Mouse (Mus musculus) limb, embryonic 11.5 days (tissue): Measurements from ENCODE around the gene Wdr38. TPM values are rescaled to one million over a fixed set of nuclear protein-coding genes. Genes with fewer than 3 reads are reported as not detected.
A peak's percentile ranks its signal among the peaks of the same experiment; 100 is the strongest.
"Not testable (repeated sequence)": the region's sequence is repeated elsewhere in the genome, so short reads cannot be mapped to it uniquely, and the experiment has no call there.

Source experiments
- ATAC-seq: fragments of 200-750 bp; cut with Nextera tagmentation; 2 replicates; pipeline ENCODE4 v1.8.0; 2017; ENCODE audit warnings: low read depth; ENCODE audit not compliant: insufficient number of reproducible peaks, low FRiP score, low TSS enrichment
- DNase-seq: peaks from one replicate; pipeline ENCODE4 v3.0.0-alpha.2; 2015; ENCODE audit warnings: low spot score
- H3K27ac ChIP-seq: fragments of 300-500 bp; sonication (generic); replicated peaks from 2 replicates; pipeline ENCODE4 v1.5.1; 2014; ENCODE audit warnings: low read depth, mild to moderate bottlenecking, low read length
- H3K27me3 ChIP-seq: fragments of 300-500 bp; sonication (generic); 2 replicates; pipeline ENCODE4 v1.6.1; 2014; ENCODE audit warnings: mild to moderate bottlenecking, low read length, mixed read lengths; ENCODE audit not compliant: control insufficient read depth, insufficient read depth
- H3K36me3 ChIP-seq: fragments of 300-500 bp; sonication (generic); 2 replicates; pipeline ENCODE4 v1.6.1; 2014; ENCODE audit warnings: mild to moderate bottlenecking, low read length, moderate library complexity, mixed read lengths; ENCODE audit not compliant: control insufficient read depth, insufficient read depth
- H3K4me1 ChIP-seq: fragments of 300-500 bp; sonication (generic); 2 replicates; pipeline ENCODE4 v1.6.1; 2014; ENCODE audit warnings: low read length, mixed read lengths; ENCODE audit not compliant: control insufficient read depth, insufficient read depth
- H3K4me2 ChIP-seq: fragments of 300-500 bp; sonication (generic); 2 replicates; pipeline ENCODE4 v1.6.1; 2014; ENCODE audit warnings: low read depth, mild to moderate bottlenecking, moderate library complexity; ENCODE audit not compliant: severe bottlenecking
- H3K4me3 ChIP-seq: fragments of 300-500 bp; sonication (generic); 2 replicates; pipeline ENCODE4 v1.5.1; 2014; ENCODE audit warnings: low read depth, low read length
- H3K9ac ChIP-seq: fragments of 300-500 bp; sonication (generic); 2 replicates; pipeline ENCODE4 v1.6.1; 2014; ENCODE audit warnings: mild to moderate bottlenecking, low read length
- H3K9me3 ChIP-seq: fragments of 300-500 bp; sonication (generic); 2 replicates; pipeline ENCODE4 v1.6.1; 2016; ENCODE audit warnings: low read length; ENCODE audit not compliant: control insufficient read depth
- WGBS: fragments of 180-500 bp; shearing (Covaris S2); extraction: QIAGEN DNeasy Blood & Tissue Kit; methylation state at CpG from one replicate; pipeline ENCODE4 v1.1.7; 2014; 5-methylcytosine and 5-hydroxymethylcytosine counted together
- polyA plus RNA-seq: library from polyadenylated mRNA; unstranded; fragments of >200 nt; fragmentation: Nextera tagmentation; extraction: Ambion mirVana; gene quantifications from 2 replicates; pipeline ENCODE4 v1.2.1, GENCODE M21; 2014

Gene Wdr38
- polyA plus RNA-seq, 1 experiment from 2014 or later, result 1.1 TPM

- no peak overlapping the region for H3K27ac ChIP-seq
Observed at GRCm38 (mm10) chr2:39008954-39009365, 11.7 kb downstream of the Wdr38 start.

GRCm38 (mm10) chr2:39010144-39010543, 12.9 kb downstream of the Wdr38 start:
- H3K4me1 ChIP-seq, H3K9ac ChIP-seq, H3K27ac ChIP-seq, H3K36me3 ChIP-seq, H3K9me3 ChIP-seq, ATAC-seq, H3K4me2 ChIP-seq, DNase-seq, H3K27me3 ChIP-seq, H3K4me3 ChIP-seq: not testable (repeated sequence)
- 90% methylated on average over 4 of the region's 5 CpGs for WGBS

More at GRCm38 (mm10) chr2:39008954-39009365, 11.7 kb downstream of the Wdr38 start:
- peak overlapping the region; percentile 86 for H3K4me2 ChIP-seq
- H3K36me3 ChIP-seq, result peaks cover 2% of the 10 kb centered on the region; the same call in 1 of the 2 replicates
- peak overlapping the region; percentile 92 for H3K4me3 ChIP-seq
- peak; percentile 43 for DNase-seq
- H3K27me3 ChIP-seq, result no peaks in the 10 kb centered on the region
- peak overlapping the region; percentile 90 for H3K9ac ChIP-seq
- no peak for ATAC-seq
- H3K4me1 ChIP-seq, result peaks cover 11% of the 10 kb centered on the region
- 32% methylated on average over 3 of the region's 3 CpGs for WGBS
- no peaks in the 10 kb centered on the region for H3K9me3 ChIP-seq

DNA sequence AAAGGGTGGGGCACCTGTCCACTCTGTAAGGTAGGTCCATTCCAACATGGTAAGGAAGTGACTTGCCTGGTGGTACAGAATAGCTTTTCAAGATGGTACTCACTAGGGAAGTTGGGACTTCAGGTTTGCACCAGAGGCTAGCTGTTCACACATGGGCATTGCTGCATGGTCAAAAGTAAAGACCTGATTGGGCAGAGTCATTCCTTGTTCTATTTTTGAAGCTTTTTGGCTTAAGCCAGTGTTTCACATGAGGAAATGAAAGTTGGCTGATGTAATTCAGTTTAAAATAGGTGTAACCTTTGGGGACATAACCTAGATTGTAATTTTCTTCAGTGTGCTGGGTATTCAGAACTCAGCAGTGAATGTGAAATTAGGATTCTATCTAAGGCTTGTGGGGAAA, 14.0 kb downstream of the Wdr38 start:
- Histone ChIP-seq H3K4me2 (no peak overlapping the region), H3K27ac (no peak overlapping the region), H3K36me3 (peaks cover 11% of the 10 kb centered on the region), H3K27me3 (no peaks in the 10 kb centered on the region), H3K4me1 (peaks cover 8% of the 10 kb centered on the region), H3K9ac (no peak overlapping the region), H3K9me3 (no peaks in the 10 kb centered on the region), H3K4me3 (no peak overlapping the region)
- no peak for ATAC-seq
- DNase-seq, result no peak

DNA sequence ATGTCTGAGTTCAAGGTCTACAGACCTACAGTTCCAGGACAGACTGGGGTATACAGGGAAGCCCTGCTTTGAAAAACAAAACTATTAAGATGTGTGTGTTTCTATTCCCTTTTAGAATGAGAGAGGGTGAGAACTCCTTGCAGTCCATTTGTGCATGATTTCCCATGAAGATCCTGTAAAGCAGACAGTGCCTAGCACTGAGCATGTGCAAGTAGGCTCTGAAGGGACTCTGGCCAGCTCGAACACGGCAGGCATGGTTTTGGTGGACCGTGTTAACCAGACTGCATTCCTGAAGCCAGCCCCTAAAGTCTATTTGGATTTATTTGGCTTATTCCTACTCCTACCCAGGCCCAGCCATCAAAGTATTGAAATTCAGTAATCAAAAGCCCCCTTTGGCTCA, 14.7 kb downstream of the Wdr38 start:
- no peaks in the 10 kb centered on the region for H3K27me3 ChIP-seq
- ATAC-seq (no peak), DNase-seq (no peak)
- WGBS, result 88% methylated on average over 3 of the region's 3 CpGs
- H3K9ac ChIP-seq, result no peak overlapping the region
- H3K4me2 ChIP-seq, result no peak overlapping the region
- H3K4me3 ChIP-seq, result no peak overlapping the region
- peaks cover 8% of the 10 kb centered on the region for H3K4me1 ChIP-seq
- no peaks in the 10 kb centered on the region for H3K9me3 ChIP-seq
- peaks cover 15% of the 10 kb centered on the region for H3K36me3 ChIP-seq
- no peak overlapping the region for H3K27ac ChIP-seq

- no peak for DNase-seq
- ATAC-seq, result no peak
- Histone ChIP-seq H3K27me3 (no peaks in the 10 kb centered on the region), H3K4me3 (no peak overlapping the region), H3K9ac (no peak overlapping the region), H3K4me1 (peaks cover 8% of the 10 kb centered on the region), H3K9me3 (no peaks in the 10 kb centered on the region), H3K36me3 (peaks cover 15% of the 10 kb centered on the region), H3K4me2 (no peak overlapping the region), H3K27ac (no peak overlapping the region)
- 89% methylated on average over 7 of the region's 7 CpGs for WGBS
Observed at GRCm38 (mm10) chr2:39012768-39013279, 15.5 kb downstream of the Wdr38 start.

- H3K9ac ChIP-seq, result no peak overlapping the region
- H3K4me3 ChIP-seq, result no peak overlapping the region
- H3K27ac ChIP-seq, result no peak overlapping the region
- H3K4me1 ChIP-seq, result no peaks in the 10 kb centered on the region
- H3K36me3 ChIP-seq, result peaks cover 29% of the 10 kb centered on the region
- ATAC-seq (no peak), DNase-seq (no peak)
- H3K27me3 ChIP-seq, result no peaks in the 10 kb centered on the region
- H3K4me2 ChIP-seq, result no peak overlapping the region
- H3K9me3 ChIP-seq, result no peaks in the 10 kb centered on the region
- 75% methylated on average over 3 of the region's 3 CpGs for WGBS
Observed at GRCm38 (mm10) chr2:39016581-39016980, 19.3 kb downstream of the Wdr38 start.

DNA sequence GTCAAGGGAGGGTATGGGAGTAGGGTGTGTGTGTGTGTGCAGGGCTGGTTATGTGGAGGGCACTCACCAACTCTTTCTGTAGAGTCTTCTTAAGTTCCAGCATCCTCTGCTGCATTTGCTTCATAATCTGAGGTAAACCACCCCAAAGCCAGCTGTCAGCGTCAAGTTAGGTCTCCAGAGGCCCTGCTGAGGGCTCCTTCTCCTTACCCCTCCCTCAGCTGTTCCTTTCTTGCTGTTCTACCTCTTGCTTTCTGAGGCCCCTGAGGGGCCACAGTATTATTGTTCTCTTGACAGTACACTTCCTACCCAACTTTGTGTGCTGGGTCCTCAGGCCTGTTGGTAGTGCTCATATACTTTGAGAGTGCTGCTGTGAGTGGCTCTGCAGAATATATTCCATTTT, 22.7 kb downstream of the Wdr38 start:
- Histone ChIP-seq H3K4me2 (no peak overlapping the region), H3K27me3 (no peaks in the 10 kb centered on the region), H3K36me3 (peaks cover 33% of the 10 kb centered on the region), H3K27ac (no peak overlapping the region), H3K9me3 (no peaks in the 10 kb centered on the region), H3K9ac (no peak overlapping the region), H3K4me1 (no peaks in the 10 kb centered on the region), H3K4me3 (no peak overlapping the region)
- DNase-seq (no peak), ATAC-seq (no peak)
- 76% methylated on average over 1 of the region's 1 CpGs for WGBS

DNA sequence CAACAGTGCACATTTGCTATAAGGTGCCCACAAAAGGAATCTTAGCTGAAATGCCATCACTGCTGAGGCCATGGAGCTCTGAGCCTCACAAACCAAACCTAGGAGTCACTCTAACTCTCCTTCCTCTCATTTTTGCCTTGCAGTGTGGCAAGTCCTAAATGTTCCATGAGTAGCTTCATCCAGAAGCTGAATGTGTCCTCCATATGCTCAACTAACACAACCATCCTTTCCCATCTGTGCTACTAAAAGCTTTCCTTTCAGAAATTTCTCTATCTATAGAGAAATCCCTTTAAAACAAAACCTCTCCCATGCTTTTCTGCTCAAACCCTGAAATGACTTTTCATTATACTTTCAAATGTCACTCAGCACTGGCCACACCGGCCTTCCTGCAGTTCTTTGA, 34.3 kb downstream of the Wdr38 start:
- Histone ChIP-seq H3K27me3 (no peaks in the 10 kb centered on the region), H3K4me3 (no peak overlapping the region), H3K9ac (no peak overlapping the region), H3K4me2 (no peak overlapping the region), H3K4me1 (no peaks in the 10 kb centered on the region), H3K36me3 (peaks cover 26% of the 10 kb centered on the region), H3K27ac (no peak overlapping the region), H3K9me3 (no peaks in the 10 kb centered on the region)
- DNase-seq, result no peak
- WGBS, result 94% methylated on average over 1 of the region's 1 CpGs
- no peak for ATAC-seq

- Histone ChIP-seq H3K4me2 (no peak overlapping the region), H3K9me3 (no peaks in the 10 kb centered on the region), H3K4me1 (no peaks in the 10 kb centered on the region), H3K4me3 (no peak overlapping the region), H3K27me3 (no peaks in the 10 kb centered on the region), H3K36me3 (peaks cover 3% of the 10 kb centered on the region; the same call in 1 of the 2 replicates), H3K9ac (no peak overlapping the region), H3K27ac (no peak overlapping the region)
- DNase-seq (no peak), ATAC-seq (no peak)
- WGBS, result 89% methylated on average over 1 of the region's 1 CpGs
Observed at GRCm38 (mm10) chr2:39040215-39040614, 42.9 kb downstream of the Wdr38 start.
